Mouse (Mus musculus): ENCODE data around the gene Grk4.
"Not testable (repeated sequence)": the region's sequence is repeated elsewhere in the genome, so short reads cannot be mapped to it uniquely, and the experiment has no call there.

DNA sequence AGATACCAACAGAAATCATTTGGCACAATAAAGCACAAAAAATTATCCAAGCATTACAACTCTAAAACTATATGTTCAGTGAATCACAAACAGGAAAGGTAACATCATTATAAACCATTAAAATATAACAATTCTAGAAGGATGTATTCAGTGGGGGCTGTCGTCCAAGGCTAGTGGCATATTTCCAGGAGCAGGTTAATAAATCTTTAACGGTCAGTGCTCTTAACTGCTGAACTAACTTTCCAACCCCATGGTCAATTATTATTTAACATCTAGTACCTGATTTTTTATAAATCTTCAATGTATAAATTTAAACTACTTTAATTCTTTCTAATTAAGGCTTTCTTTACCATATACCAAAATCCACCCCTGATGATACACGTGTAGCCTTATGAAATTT, 54.2 kb downstream of the Grk4 start:
- not testable (repeated sequence) for TF ChIP-seq CTCF (IDR thresholded peaks at IDR 0.05; ENCODE audit: borderline replicate concordance, extremely low read depth, insufficient read depth, insufficient read length); POLR2A (IDR thresholded peaks at IDR 0.05; ENCODE audit: borderline replicate concordance, extremely low read depth, insufficient read depth, insufficient read length, poor library complexity, severe bottlenecking)

Data from brain, embryonic 14.5 days (tissue).